Mouse (Mus musculus) cerebellum, adult 2 months (tissue): ENCODE measurements around the gene Pmpca.

ENCODE experiments used
- CTCF ChIP-seq: fragments of 200-500 bp; IDR thresholded peaks from 2 replicates; pipeline ENCODE4 v1.5.1; 2011; ENCODE audit warnings: low read depth, mild to moderate bottlenecking, control low read depth, low read length, moderate library complexity, borderline replicate concordance; ENCODE audit not compliant: insufficient read depth
- POLR2A ChIP-seq: fragments of 200-500 bp; IDR thresholded peaks from 2 replicates; pipeline ENCODE4 v1.6.1; 2011; ENCODE audit warnings: low read length, control low read depth, borderline replicate concordance; ENCODE audit not compliant: insufficient read depth

- TF ChIP-seq CTCF (no peak), POLR2A (peak; percentile 88)
Measured at GRCm38 (mm10) chr2:26444946-26445665, 56.0 kb downstream of the Pmpca start, which contains the start of gene Sec16a.
